Mouse (Mus musculus): ENCODE measurements around the gene Noto.

DNA sequence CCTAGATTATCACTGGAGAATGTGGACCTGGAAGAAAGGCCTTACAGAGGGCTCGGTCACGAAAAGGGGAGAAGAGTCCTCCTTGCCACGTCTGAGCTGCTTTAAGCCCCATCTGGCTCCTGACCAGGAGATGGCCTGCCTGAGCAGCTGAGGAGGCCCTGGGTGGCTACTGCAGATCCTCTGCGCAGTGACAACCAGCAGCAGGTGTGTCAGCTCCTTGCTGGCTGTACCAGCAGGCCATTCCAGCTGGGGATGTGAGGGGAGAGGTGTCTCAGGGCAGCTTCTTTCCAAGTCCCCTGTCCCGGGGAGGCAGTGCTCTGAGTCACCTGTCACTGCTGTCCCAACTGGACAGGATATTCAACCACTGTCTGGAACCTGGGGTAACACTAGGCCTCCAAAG, 48.9 kb downstream of the Noto start:
- TF ChIP-seq CTCF (IDR thresholded peaks at IDR 0.05; ENCODE audit: extremely low read depth, insufficient read depth, insufficient read length, insufficient replicate concordance) (no peak), POLR2A (IDR thresholded peaks at IDR 0.05; ENCODE audit: low read depth, low read length) (no peak)

Measured in spleen, adult 2 months (tissue).